Mouse (Mus musculus) bone marrow macrophage, adult 2 months (primary cell): ENCODE measurements at regions not wholly inside any gene's neighbourhood (a gene's known extent, or its start where the extent isn't known, plus 50 kb on each side); places are given as distances from the start of the nearest gene placed in this dataset.

ENCODE experiments used
- CTCF ChIP-seq: IDR thresholded peaks from 2 replicates; pipeline ENCODE4 v1.5.1; 2012; ENCODE audit warnings: low read depth, mild to moderate bottlenecking, low read length, moderate library complexity
- POLR2A ChIP-seq: IDR thresholded peaks from 2 replicates; pipeline ENCODE4 v1.6.1; 2012; ENCODE audit warnings: mild to moderate bottlenecking, low read depth, low read length, borderline replicate concordance

DNA sequence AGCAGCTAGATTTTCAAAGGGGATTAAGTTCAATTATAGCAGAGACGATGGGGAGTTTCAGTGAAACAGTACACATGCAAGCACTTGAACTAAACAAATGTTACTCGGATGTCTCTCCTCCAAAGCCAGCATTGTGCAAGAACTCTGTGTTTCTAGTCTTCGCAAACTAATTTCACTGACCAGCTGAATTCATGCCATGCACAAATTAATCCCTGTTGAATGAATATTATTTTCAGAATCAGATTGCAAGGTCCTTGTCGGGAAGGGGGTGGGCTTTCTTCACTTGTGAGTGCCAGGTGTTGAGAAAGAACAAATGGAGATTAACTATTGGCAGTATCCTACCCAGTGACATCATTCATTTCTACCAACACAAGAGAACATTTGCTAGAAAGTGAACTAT lies 514.6 kb upstream of the Nr5a2 start:
- TF ChIP-seq CTCF (no peak), POLR2A (no peak)
